Mouse (Mus musculus) embryonic facial prominence, embryonic 14.5 days (tissue): ENCODE results near the gene Crabp1. TPM values are rescaled to one million over a fixed set of nuclear protein-coding genes. Genes with fewer than 3 reads are reported as not detected.

Experiments
- ATAC-seq: fragments of 200-750 bp; cut with Nextera tagmentation; 2 replicates; pipeline ENCODE4 v1.8.0; 2017; ENCODE audit warnings: low read depth, moderate number of reproducible peaks, moderate TSS enrichment
- DNase-seq: peaks from one replicate; pipeline ENCODE4 v3.0.0-alpha.2; 2015; ENCODE audit warnings: low spot score
- H3K27ac ChIP-seq: fragments of 300-500 bp; sonication (generic); replicated peaks from 2 replicates; pipeline ENCODE4 v1.5.1; 2014; ENCODE audit warnings: low read depth, mild to moderate bottlenecking, low read length, moderate library complexity
- H3K27me3 ChIP-seq: fragments of 300-500 bp; sonication (generic); replicated peaks from 2 replicates; pipeline ENCODE4 v1.6.1; 2014; ENCODE audit warnings: low read length; ENCODE audit not compliant: control insufficient read depth, insufficient read depth
- H3K36me3 ChIP-seq: fragments of 300-500 bp; sonication (generic); 2 replicates; pipeline ENCODE4 v1.6.1; 2014; ENCODE audit warnings: low read length, mixed read lengths; ENCODE audit not compliant: control insufficient read depth, insufficient read depth
- H3K4me1 ChIP-seq: fragments of 300-500 bp; sonication (generic); 2 replicates; pipeline ENCODE4 v1.6.1; 2014; ENCODE audit warnings: antibody characterized with exemption, low read length; ENCODE audit not compliant: control insufficient read depth, insufficient read depth
- H3K4me2 ChIP-seq: fragments of 300-500 bp; sonication (generic); 2 replicates; pipeline ENCODE4 v1.6.1; 2014; ENCODE audit warnings: low read depth, mild to moderate bottlenecking, low read length, moderate library complexity, mixed read lengths
- H3K4me3 ChIP-seq: fragments of 300-500 bp; sonication (generic); 2 replicates; pipeline ENCODE4 v1.5.1; 2014; ENCODE audit warnings: low read depth, mild to moderate bottlenecking, low read length
- H3K9ac ChIP-seq: fragments of 300-500 bp; sonication (generic); 2 replicates; pipeline ENCODE4 v1.6.1; 2014; ENCODE audit warnings: low read depth, mild to moderate bottlenecking, low read length, moderate library complexity, mixed read lengths
- H3K9me3 ChIP-seq: fragments of 300-500 bp; sonication (generic); 2 replicates; pipeline ENCODE4 v1.6.1; 2016; ENCODE audit warnings: low read length; ENCODE audit not compliant: control insufficient read depth
- WGBS: fragments of 180-500 bp; shearing (Covaris S2); extraction: QIAGEN DNeasy Blood & Tissue Kit; methylation state at CpG from one replicate; pipeline ENCODE4 v1.1.7; 2014; 5-methylcytosine and 5-hydroxymethylcytosine counted together
- polyA plus RNA-seq: library from polyadenylated mRNA; unstranded; fragments of >200 nt; fragmentation: Nextera tagmentation; extraction: Ambion mirVana; gene quantifications from 2 replicates; pipeline ENCODE4 v1.2.1, GENCODE M21; 2014

Crabp1 gene
- polyA plus RNA-seq, 1 experiment from 2014 or later, result 389 TPM

DNA sequence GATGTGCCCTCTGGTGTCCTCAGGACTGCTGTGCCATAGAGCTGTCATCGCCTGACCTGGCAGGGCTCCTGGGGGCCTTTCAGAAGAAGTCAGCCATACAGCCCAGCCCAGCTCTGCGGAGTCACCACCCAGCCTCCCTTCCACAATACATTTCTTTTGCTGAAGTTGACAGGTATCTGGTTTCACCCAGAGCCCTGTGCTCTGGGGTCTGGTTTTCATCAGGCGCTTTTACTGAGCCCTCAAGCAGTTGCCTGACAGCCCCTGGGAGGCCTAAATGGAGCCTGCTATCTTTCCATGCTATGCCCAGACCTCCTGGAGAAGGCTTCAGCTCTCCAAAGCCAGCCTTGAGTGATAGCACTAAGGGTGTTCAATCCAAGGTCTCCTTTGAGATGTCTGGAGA lies 19.5 kb downstream of the Crabp1 start:
- Histone ChIP-seq H3K27ac (peak overlapping the region; percentile 66), H3K27me3 (no peaks in the 10 kb centered on the region), H3K4me2 (no peak overlapping the region), H3K36me3 (no peaks in the 10 kb centered on the region), H3K9me3 (no peaks in the 10 kb centered on the region), H3K4me3 (no peak overlapping the region), H3K4me1 (peaks cover 46% of the 10 kb centered on the region), H3K9ac (no peak overlapping the region)
- ATAC-seq, result peak; percentile 68; the same call in 1 of the 2 replicates
- WGBS, result 11% methylated on average over 3 of the region's 3 CpGs
- peak; percentile 84 for DNase-seq

DNA sequence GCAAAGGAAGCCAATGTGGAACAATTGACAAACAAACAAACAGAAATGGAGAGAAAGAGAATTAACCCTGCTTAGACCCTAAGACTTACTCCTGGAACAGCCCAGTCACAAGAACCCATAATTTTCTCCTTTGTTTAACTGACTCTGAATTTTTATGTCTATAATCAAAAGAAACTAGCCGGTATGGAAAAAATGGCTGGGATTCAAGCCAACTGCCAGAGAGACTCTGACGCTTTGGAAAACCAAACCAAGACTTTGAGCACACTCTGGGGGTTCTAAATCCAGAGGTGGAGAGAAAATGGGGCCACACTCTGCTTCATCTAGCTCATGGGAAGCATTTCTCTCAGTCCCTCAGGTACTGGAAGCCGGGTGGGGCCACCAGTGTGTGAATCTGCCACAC lies 20.7 kb downstream of the Crabp1 start:
- 44% methylated on average over 3 of the region's 3 CpGs for WGBS
- DNase-seq (peak; percentile 75), ATAC-seq (no peak)
- Histone ChIP-seq H3K27me3 (no peaks in the 10 kb centered on the region), H3K9me3 (no peaks in the 10 kb centered on the region), H3K36me3 (no peaks in the 10 kb centered on the region), H3K27ac (peak overlapping the region; percentile 66), H3K4me2 (no peak overlapping the region), H3K9ac (no peak overlapping the region), H3K4me3 (no peak overlapping the region), H3K4me1 (peaks cover 48% of the 10 kb centered on the region)

DNA sequence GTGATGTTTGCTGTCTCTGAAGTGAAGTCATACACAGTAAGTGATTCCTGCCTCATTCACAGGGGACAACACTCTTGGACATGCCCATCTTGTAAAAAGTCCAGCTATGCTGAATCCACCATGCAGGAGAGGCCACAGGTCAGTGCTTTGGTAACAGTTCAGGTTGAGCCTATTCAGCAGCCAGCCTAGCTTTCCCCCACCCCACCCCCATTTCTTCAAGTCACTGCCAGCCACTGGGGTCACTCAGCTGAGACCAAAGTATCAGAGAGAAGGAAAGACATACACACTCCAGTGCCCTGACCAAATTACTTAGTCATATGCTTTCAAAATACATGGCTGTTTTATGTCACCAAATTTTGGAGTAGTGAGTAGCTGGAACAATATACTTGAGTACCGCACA lies 21.5 kb downstream of the Crabp1 start:
- 97% methylated on average over 1 of the region's 1 CpGs for WGBS
- no peak for DNase-seq
- H3K27ac ChIP-seq, result no peak overlapping the region

DNA sequence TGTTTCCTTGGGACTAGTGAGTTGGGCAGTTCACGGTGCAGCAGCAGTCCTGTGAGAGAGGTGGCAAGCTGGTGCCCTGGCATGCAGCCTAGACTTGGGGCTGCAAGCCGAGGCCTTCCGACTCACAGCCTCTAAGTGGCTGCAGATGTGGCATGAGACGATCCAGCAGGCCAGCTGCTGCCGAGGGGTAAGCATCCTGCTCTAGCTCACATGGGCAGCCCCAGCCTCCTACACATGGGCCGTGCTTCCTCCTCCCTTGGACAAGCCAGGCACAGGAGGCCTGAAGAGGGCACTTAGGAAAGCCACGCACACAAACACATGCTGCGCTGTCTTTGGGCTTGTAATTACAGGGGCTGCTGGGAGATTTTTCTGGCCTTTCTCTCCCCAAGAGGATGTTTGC lies 23.2 kb downstream of the Crabp1 start:
- 8% methylated on average over 8 of the region's 8 CpGs for WGBS
- Histone ChIP-seq H3K27me3 (no peaks in the 10 kb centered on the region), H3K4me3 (no peak overlapping the region), H3K9me3 (no peaks in the 10 kb centered on the region), H3K4me2 (no peak overlapping the region), H3K4me1 (peaks cover 39% of the 10 kb centered on the region), H3K9ac (no peak overlapping the region; the same call in 1 of the 2 replicates), H3K36me3 (no peaks in the 10 kb centered on the region), H3K27ac (0 out of 2 replicates have a peak overlapping the region, but pooled peaks have one; percentile 2)
- ATAC-seq, result peak; percentile 89
- peak; percentile 91 for DNase-seq

More for the DNA sequence above, 21.5 kb downstream of the Crabp1 start:
- Histone ChIP-seq H3K9me3 (no peaks in the 10 kb centered on the region), H3K4me3 (no peak overlapping the region), H3K4me1 (peaks cover 51% of the 10 kb centered on the region), H3K36me3 (no peaks in the 10 kb centered on the region), H3K9ac (no peak overlapping the region), H3K4me2 (no peak overlapping the region), H3K27me3 (no peaks in the 10 kb centered on the region)
- ATAC-seq, result no peak

DNA sequence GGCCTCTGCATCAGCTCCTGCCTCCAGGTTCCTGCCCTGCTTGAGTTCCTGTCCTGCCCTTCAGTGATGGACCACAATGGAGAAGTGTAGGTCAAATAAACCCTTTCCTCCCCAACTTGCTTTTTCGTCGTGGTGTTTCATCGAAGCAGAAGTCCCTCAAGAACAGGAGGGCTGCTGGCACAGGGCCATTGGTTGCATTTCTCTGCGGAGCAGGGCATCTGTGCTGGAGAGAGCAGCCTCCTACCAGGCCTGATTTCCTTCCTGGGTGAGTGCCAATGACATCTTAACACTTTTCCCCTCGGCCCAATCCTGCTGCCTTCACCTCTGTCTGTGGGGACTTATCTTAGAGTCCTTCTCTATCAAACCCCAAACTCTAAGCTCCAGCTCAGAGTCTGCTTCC lies 25.7 kb downstream of the Crabp1 start:
- ATAC-seq (no peak), DNase-seq (no peak)
- WGBS, result 56% methylated on average over 5 of the region's 5 CpGs
- no peak overlapping the region for H3K9ac ChIP-seq
- no peak overlapping the region for H3K27ac ChIP-seq
- no peak overlapping the region for H3K4me2 ChIP-seq
- no peaks in the 10 kb centered on the region for H3K9me3 ChIP-seq
- no peak overlapping the region for H3K4me3 ChIP-seq
- H3K27me3 ChIP-seq, result no peaks in the 10 kb centered on the region
- peaks cover 20% of the 10 kb centered on the region for H3K4me1 ChIP-seq
- no peaks in the 10 kb centered on the region for H3K36me3 ChIP-seq

DNA sequence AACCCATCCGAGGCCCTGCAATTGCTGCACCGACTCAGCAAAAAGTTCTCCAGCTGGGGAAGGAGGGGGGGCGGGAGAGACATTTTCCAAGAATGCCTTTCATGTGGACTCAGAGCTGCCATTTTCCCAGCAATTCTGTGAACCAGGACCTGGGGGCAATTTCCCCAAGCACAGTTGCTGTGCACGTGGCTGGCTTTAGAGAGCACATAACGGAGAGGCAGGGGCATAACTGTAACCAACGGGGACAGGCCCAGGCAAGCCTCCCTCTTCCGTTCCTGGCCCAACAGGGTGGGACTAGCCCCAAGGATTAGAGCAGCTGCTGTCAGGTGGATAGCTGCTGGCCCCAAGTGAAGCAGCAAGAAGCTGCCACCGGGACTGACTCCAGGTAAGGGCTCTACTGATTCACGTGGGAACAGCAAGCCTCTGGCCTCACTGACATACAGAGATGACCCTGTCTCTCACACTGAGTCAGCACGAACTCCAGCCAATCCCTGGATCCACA lies 37.0 kb downstream of the Crabp1 start:
- peak; percentile 87 for DNase-seq
- Histone ChIP-seq H3K27ac (peak overlapping the region; percentile 69), H3K4me3 (no peak overlapping the region), H3K4me1 (peaks cover 43% of the 10 kb centered on the region), H3K9me3 (no peaks in the 10 kb centered on the region), H3K27me3 (no peaks in the 10 kb centered on the region), H3K36me3 (no peaks in the 10 kb centered on the region), H3K4me2 (no peak overlapping the region; the same call in 1 of the 2 replicates), H3K9ac (no peak overlapping the region)
- whole genome bisulfite sequencing, result 10% methylated on average over 10 of the region's 10 CpGs
- peak; percentile 75 for ATAC-seq

DNA sequence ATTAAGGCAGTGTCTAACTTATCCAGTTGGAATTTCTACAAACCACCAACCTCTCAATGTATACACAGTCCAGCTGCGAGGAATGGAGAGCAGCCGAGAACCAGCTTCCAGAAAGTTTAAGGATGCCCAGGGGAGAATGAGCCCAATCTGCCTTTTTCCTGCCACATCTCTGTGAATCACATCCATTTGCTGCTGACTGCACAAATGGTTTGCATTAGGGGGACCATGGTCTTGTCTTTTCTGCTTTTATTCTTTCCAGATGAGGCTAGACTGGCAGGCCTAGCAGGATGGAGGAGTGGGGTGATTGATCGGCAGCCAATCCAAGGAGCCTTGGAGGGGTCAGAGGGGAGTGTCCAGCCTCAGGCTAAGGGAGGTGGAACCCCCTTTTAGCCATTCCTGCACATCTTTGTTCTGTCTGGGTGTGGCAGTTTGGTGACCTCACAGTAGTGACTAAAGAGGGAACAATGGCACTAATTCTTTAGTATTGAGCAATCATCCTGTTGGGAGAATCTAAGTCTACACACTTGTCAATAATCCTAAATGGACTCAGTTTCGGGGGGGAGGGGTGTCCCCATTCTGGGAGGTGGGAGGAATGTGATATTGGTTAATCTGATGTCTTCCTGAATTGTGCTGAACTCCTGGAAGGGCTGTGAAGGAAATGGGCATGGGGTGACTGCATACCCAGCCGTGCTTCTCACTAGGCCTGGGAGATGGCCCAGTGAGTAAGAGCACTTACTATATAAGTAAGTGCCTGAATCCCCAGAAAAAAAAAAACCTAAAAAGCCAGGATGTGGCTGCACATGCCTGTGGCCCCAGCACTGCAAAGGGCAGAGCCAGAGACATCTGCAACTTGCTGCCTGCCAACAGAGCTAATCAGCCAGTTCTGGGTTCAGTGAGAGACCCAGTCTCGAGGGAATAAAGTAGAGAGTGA lies 38.5 kb downstream of the Crabp1 start:
- Histone ChIP-seq H3K4me1 (peaks cover 43% of the 10 kb centered on the region), H3K4me3 (no peak overlapping the region), H3K9ac (no peak overlapping the region), H3K27ac (peak overlapping the region; percentile 69), H3K4me2 (no peak overlapping the region; the same call in 1 of the 2 replicates), H3K9me3 (no peaks in the 10 kb centered on the region), H3K27me3 (no peaks in the 10 kb centered on the region), H3K36me3 (no peaks in the 10 kb centered on the region)
- DNase-seq, result peak; percentile 92
- ATAC-seq, result peak; percentile 72
- 24% methylated on average over 6 of the region's 6 CpGs for WGBS

DNA sequence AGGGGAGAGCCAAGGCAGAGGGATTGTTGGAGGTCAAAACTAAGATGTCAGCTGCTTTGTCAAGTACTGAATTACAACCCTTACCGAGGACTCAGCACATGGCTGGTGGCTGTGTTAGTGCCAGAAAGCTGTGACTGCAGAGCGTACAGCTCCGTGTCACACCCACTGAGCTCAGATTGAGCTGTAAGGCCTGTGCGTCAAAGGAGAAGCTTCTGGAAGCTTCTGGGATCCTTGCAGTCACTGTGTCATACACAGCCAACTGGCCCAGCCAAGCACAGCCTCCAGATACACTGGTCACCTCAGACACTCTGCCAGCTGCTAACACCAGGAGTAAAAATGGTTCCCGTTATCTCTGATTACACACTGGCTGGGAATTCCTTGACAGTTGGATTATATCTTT lies 39.8 kb downstream of the Crabp1 start:
- Histone ChIP-seq H3K27ac (no peak overlapping the region), H3K9ac (no peak overlapping the region), H3K36me3 (no peaks in the 10 kb centered on the region), H3K4me3 (no peak overlapping the region), H3K27me3 (no peaks in the 10 kb centered on the region), H3K4me1 (peaks cover 43% of the 10 kb centered on the region), H3K9me3 (no peaks in the 10 kb centered on the region), H3K4me2 (no peak overlapping the region)
- WGBS, result 69% methylated on average over 5 of the region's 5 CpGs
- DNase-seq, result no peak
- ATAC-seq, result no peak
